Mouse (Mus musculus): Measurements from ENCODE around the gene St3gal6.
"Not testable (repeated sequence)": the region's sequence is repeated elsewhere in the genome, so short reads cannot be mapped to it uniquely, and the experiment has no call there.

Gene St3gal6

GRCm38 (mm10) chr16:58479898-58480448 lies 44.1 kb downstream of the St3gal6 start:
- ATAC-seq (ENCODE audit: insufficient number of reproducible peaks, low FRiP score, low TSS enrichment): no peak

- ATAC-seq (ENCODE audit: insufficient number of reproducible peaks, low FRiP score, low TSS enrichment): no peak
These were observed 47.7 kb downstream of the St3gal6 start for GRCm38 (mm10) chr16:58476363-58476762.

- ATAC-seq (ENCODE audit: insufficient number of reproducible peaks, low FRiP score, low TSS enrichment): no peak
These were observed 48.4 kb downstream of the St3gal6 start for GRCm38 (mm10) chr16:58475544-58476154.

- ATAC-seq (ENCODE audit: insufficient number of reproducible peaks, low FRiP score, low TSS enrichment): 0 out of 2 replicates have a peak, but pooled peaks have one; percentile 31
These were observed 49.2 kb downstream of the St3gal6 start for GRCm38 (mm10) chr16:58474875-58475274.

- no peak for ATAC-seq (ENCODE audit: insufficient number of reproducible peaks, low FRiP score, low TSS enrichment)
These were observed 53.2 kb downstream of the St3gal6 start for GRCm38 (mm10) chr16:58470841-58471240.

GRCm38 (mm10) chr16:58470061-58470460 lies 54.0 kb downstream of the St3gal6 start:
- no peak for ATAC-seq (ENCODE audit: insufficient number of reproducible peaks, low FRiP score, low TSS enrichment)

GRCm38 (mm10) chr16:58465412-58465811 lies 58.6 kb downstream of the St3gal6 start:
- ATAC-seq (ENCODE audit: insufficient number of reproducible peaks, low FRiP score, low TSS enrichment): no peak

- no peak for ATAC-seq (ENCODE audit: insufficient number of reproducible peaks, low FRiP score, low TSS enrichment)
These were observed 60.0 kb downstream of the St3gal6 start for GRCm38 (mm10) chr16:58464051-58464450.

GRCm38 (mm10) chr16:58462519-58462918 lies 61.5 kb downstream of the St3gal6 start:
- no peak for ATAC-seq (ENCODE audit: insufficient number of reproducible peaks, low FRiP score, low TSS enrichment)

- no peak for ATAC-seq (ENCODE audit: insufficient number of reproducible peaks, low FRiP score, low TSS enrichment)
These were observed 62.1 kb downstream of the St3gal6 start for GRCm38 (mm10) chr16:58461856-58462518.

- no peak for ATAC-seq (ENCODE audit: insufficient number of reproducible peaks, low FRiP score, low TSS enrichment)
These were observed 63.7 kb downstream of the St3gal6 start for GRCm38 (mm10) chr16:58460386-58460785.

GRCm38 (mm10) chr16:58459966-58460365 lies 64.1 kb downstream of the St3gal6 start:
- not testable (repeated sequence) for ATAC-seq (ENCODE audit: insufficient number of reproducible peaks, low FRiP score, low TSS enrichment)

- ATAC-seq (ENCODE audit: insufficient number of reproducible peaks, low FRiP score, low TSS enrichment): no peak
These were observed 67.1 kb downstream of the St3gal6 start for GRCm38 (mm10) chr16:58456991-58457390.

GRCm38 (mm10) chr16:58456445-58456844 lies 67.6 kb downstream of the St3gal6 start:
- ATAC-seq (ENCODE audit: insufficient number of reproducible peaks, low FRiP score, low TSS enrichment): no peak

GRCm38 (mm10) chr16:58455118-58455517 lies 68.9 kb downstream of the St3gal6 start:
- ATAC-seq (ENCODE audit: insufficient number of reproducible peaks, low FRiP score, low TSS enrichment): no peak

- ATAC-seq (ENCODE audit: insufficient number of reproducible peaks, low FRiP score, low TSS enrichment): no peak
These were observed 69.4 kb downstream of the St3gal6 start for GRCm38 (mm10) chr16:58454617-58455016.

- no peak for ATAC-seq (ENCODE audit: insufficient number of reproducible peaks, low FRiP score, low TSS enrichment)
These were observed 70.2 kb downstream of the St3gal6 start for GRCm38 (mm10) chr16:58453820-58454219.

- no peak for ATAC-seq (ENCODE audit: insufficient number of reproducible peaks, low FRiP score, low TSS enrichment)
These were observed 70.9 kb downstream of the St3gal6 start for GRCm38 (mm10) chr16:58453138-58453537.

- ATAC-seq (ENCODE audit: insufficient number of reproducible peaks, low FRiP score, low TSS enrichment): no peak
These were observed 72.4 kb downstream of the St3gal6 start for GRCm38 (mm10) chr16:58451647-58452046.

- ATAC-seq (ENCODE audit: insufficient number of reproducible peaks, low FRiP score, low TSS enrichment): no peak
These were observed 73.4 kb downstream of the St3gal6 start for GRCm38 (mm10) chr16:58450648-58451047.

- ATAC-seq (ENCODE audit: insufficient number of reproducible peaks, low FRiP score, low TSS enrichment): no peak
These were observed 75.0 kb downstream of the St3gal6 start for GRCm38 (mm10) chr16:58449073-58449472.
